Mouse (Mus musculus) c-Kit-positive CD71-positive TER-119-positive erythroid progenitor cells, embryonic 14.5 days (primary cell): ENCODE data around the gene Kif26b.

Source experiments
- DNase-seq: peaks from one replicate; pipeline ENCODE4 v3.0.0-alpha.2; 2013; ENCODE audit warnings: low spot score

The Kif26b gene

DNA sequence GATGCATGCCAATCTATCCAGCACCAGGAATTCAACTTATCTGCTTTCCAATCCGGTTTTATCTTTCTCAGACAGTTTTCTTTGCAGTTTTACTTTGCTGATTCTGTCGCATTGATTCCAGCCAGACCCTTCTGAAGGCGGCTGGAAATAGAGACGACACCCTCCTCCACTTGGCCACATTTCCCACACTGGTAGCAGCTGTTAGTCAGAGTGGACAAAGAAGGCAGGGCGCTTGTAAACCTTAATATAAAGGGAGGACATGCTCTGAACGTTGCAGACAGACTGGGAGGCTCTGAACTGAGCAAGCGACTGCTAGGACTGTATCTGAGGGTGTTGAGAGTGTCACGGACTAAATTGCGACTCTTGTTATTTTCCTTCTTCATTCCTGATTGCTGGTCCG, 11.3 kb downstream of the Kif26b start:
- DNase-seq: no peak

DNA sequence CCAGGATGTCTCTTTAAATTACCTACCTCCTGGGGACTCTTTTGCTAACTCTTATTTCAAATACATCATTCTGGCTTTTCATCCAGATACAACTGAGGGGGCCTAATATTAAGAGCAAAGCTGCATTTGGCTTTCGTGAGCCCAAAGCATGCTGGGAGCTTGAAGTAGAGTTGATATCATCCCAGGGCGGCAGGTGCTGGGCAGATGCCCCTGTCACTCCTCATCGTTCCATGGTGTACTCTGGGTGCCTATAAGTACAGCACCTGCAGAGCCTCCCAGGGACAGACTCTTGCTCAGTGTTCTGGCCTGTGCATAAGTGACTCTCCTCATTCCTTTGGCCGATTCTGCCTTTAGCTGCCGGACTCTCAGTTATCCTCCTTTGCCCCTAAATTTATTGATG, 13.5 kb downstream of the Kif26b start:
- no peak for DNase-seq

DNA sequence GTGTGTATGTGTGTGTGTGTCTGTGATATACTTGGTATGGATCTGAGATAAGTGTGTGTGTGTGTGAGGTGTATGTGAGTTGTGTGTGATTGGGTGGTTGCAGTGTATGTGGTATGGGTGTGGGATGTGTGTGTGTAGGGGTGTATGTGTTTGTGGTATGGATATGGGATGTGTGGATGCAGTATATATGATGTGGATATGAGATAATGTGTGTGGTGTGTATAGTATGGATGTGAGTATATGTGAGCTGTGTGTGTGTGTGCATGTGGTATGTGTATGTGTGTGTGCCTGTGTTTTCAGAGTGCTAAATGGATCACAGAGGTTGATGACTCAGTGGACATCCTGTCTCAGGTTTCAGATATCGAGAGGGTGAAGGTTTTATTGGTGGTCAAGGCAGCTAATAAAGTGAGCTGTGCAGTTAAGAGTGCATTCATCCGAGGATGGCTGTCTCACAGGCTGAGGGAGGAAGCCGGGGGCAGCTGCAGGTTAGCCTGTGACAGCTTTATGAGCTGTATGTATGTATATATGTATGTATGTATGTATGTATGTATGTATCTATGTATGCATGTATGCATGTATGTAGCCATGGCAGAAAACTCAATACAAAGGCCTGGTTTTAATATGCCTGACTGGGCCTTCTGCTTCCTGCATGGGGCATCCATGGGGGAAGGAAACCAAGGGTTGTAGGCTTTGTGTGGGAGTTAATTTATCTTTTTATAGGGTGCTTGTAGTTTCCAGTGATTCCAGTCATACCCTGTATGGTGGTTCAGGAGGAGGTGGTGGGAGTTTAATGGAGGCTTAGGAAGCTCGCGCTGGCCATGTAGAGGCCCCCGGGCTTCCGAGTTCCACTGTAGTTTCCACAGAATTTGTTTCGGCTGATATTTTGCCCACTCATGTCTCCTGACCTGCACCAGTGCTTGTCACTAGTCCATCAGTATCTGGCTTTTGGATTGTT, 14.3 kb downstream of the Kif26b start:
- no peak for DNase-seq

DNA sequence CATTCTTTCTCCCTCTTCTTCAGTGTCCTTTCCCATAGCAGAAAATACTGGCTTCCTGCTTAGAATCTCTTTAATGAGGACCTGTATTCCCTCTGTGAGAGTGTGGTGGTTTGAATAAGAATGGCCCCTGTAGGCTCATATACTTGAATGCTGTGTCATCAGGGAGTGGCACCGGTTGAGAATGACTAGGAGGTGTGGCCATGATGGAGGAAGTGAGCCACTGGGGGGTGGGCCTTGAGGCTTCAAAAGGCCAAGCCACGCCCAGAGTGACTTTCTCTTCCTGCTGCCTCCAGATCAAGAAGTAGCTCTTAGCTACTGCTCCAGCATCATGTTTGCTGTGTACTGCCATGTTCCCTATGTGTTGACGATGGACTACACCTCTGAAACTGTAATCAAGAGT, 15.7 kb downstream of the Kif26b start:
- DNase-seq: no peak

DNA sequence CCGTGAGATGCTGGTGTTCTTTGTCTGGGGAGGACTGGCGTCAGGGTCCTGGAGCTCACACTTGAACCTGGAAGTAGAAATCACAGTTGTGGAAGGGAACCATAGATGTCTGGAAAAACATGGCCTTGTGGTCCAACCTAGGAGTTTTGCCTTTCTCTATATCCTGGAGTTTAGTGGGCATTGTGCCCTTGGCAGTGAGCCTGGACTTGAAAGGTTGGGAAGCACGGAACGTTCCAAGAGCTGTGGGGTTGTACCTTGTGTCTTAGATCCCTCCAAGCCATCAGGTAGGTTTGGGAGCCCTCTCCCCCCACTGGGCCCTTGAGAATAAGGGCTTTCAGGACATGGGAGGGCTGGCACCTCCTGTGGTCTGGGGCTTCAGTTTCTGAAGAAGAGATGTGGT, 20.7 kb downstream of the Kif26b start:
- DNase-seq: no peak

DNA sequence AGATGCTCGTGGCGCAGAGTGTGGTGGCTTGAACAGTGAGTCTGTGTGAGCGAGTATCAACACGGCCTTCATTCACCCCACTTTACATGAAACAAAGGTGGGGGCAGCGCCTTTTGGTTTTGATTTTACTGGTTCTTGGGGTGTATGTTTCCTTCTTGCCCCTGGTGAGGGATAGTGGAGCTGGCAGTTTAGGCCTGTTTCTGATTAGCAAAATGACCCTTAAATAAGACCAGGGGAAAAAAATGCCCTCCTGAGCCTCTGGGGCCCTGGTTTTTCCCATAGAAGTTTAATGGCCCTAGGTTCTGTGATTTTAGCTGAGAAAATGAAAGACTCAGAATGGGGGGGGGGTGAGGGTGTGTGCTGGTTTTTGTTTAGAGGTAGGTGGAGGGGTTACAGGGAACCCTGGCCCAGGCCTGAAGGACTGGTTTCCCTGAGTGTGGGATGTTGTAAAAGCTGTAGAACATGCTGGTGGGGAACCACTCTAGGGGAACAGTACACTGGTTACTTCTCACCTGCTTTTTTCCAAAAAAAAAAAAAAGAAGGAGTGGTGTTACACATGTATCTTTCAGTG, 21.6 kb downstream of the Kif26b start:
- DNase-seq: no peak

DNA sequence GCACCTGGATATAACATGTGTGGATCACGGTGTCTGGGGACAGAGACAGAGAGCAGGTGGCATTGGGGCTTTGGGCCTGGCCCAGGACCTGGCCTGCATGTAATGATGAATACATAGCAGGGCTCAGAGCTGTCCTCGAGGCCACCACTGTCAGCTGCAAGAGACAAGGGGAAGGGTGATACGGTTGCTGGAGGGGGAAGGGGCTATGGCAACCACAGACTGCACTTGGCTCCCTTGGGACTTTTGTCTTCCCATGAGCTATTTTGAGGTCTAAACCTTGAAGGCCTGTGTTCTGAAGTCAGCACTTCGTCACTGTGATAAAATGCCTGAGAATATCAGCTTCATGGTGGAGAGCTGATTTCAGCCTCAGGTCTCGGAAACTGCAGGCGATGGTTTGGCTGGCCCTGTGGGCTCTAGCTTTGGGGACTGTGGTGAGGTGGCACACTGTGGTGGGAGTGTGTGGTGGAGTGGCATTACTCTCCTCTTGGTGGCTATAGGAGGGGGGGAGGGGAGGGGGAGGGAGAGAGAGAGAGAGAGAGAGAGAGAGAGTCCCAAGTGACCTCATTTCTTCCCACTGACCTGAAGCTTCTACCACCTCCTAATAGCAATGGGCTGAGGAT, 23.5 kb downstream of the Kif26b start:
- DNase-seq: no peak

DNA sequence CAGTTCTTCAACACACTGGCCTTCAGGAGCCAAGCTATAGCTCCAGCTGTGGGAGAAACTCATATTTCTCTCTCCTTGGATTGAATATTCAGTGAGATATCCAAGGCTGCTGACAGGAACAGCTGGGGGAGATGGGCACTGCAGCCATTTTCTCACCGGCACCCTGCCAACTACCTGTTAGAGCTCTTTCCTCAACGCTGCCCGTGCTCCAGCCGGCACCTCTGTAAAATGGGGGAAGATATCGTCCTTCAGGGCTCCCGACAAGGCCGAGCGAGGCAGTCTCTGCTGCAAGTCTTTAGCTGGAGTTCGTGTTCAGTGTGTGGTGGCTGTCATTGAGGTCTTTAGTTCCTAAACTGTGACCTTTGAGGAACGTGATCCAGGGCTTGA, 24.0 kb downstream of the Kif26b start:
- no peak for DNase-seq

DNA sequence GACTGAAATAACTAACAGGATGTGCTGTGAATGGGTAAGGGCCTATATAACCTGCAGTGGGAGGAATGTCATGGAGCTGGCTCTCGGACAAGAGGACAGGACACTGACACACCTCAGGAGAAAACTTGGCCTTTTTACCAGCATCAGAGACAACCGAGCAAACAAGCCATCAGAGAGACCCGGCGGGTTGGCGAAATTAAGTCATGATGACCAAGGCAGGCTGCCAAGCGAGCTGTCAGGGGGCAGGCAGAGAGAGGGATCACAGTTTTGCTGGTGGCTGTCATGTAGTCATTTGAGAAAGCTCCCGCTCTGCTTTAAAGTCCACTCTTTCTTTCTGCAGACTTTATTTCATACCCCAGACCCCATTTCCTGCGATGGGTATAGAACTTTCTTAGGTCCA, 27.3 kb downstream of the Kif26b start:
- DNase-seq: no peak

DNA sequence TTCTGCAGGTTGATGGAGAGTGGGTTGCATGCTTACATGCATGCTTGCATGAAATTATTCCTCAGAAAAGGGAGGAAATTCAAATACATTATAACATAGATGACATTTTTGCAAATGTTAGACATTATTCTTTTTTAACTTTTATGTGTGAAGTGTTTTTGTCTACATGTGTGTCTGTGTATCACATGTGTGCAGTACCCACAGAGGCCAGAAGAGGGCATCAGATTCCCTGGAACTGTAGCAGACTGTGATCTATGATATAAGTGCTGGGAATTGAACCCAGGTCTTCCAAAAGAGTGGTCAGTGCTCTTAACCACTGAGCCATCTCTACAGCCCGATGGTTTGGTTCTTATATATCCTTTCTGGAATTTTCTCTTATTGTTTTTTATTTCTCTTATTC, 31.1 kb downstream of the Kif26b start:
- DNase-seq: no peak

DNA sequence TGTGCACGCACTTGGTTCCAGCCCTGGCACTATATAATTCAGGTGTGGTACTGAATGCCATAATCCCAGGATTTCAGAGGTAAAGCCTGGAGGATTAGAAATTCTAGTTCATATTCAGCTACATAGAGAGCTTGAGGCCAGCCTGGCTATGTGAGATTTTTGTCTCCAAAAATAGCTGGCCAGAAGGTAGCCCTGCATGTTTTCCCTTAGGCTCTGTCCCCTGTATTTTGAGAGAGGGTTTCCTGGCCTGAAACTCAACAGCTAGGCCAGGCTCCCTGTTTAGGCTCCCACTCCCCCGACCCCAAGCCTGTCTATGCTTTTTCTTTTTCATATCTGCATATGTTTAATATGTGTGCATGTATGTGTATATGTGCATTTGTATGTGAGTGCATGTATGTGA, 34.9 kb downstream of the Kif26b start:
- no peak for DNase-seq

DNA sequence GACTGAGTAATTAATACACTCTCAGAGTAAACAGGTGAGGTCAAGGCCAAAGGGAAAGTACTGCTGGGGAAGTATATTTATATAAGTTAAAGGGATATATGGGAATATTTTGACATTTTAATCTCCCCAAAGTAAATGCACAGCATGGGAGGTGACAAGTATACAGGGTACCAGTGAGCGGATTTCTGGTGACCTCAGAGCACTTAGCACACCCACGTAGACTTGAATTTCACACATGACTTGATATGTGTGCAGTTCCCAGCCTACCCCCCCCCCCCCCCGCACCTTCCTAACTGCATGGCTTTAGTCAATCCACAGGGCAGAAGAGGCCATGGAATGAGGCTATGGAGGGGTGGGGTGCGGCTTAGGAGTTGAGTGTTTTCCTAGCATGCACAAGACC, 35.9 kb downstream of the Kif26b start:
- DNase-seq: no peak

DNA sequence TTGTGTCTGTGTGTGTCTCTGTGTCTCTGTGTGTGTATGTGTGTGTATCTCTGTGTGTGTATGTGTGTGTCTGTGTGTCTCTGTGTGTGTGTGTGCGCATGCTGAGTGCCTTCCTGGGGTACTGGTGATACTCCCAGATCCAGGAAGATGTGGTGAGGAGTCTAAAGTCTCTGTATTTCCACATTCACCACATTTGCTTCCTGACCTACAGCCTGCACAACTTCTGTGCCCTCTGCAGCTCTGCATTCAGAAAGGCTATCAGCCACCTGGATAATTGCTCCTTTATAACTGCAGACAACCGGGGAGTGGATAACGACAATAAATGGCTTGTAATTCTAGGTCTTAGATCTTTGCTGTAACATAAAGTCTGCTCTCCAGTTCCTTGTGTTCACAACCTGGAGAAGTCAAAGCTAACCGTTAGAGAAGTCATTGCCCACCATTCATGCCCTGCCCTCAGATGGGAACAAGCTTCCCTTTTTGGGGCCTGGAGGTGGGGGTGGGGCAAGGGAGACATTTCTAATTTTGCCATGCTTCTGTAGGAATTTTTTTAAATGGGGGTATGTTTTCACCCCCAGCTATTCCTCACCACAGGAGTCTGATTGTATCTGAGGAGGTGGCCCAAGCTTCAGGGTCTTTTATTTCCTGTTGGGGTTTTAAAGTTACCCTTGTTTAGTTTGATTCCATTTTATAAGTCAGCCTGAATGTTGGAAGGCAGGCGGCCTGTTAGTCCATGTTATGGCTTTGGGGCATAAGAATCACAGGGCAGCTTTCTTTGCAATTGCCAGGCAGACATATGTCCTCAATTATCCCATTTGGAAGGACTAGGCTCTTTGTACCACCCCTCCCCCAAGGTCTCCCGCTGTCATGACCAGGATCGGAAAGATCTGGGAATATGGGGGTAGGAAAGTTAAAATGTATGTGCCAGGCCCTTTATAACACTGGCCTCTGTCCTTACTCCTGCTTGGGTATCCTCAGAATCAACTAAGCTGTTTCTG, 39.9 kb downstream of the Kif26b start:
- no peak for DNase-seq

DNA sequence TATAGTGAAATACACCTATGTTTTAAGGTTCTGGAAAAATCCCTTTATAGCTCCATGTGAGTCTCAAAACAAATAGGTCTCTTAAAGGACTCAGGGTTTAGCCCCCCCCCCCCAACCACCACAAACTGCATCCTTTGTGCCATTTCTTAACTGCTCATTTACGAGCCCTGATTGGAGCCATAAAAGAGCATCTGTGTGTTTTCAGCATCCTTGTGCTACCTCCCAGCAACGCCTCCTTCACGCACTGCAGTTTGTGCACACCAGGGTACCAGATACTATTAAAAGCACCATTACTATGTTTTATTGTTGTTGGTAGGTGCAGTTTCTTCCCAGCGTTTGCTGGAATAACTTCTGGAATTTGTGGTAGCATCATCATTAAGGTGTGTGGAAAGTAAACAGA, 42.1 kb downstream of the Kif26b start:
- no peak for DNase-seq

DNA sequence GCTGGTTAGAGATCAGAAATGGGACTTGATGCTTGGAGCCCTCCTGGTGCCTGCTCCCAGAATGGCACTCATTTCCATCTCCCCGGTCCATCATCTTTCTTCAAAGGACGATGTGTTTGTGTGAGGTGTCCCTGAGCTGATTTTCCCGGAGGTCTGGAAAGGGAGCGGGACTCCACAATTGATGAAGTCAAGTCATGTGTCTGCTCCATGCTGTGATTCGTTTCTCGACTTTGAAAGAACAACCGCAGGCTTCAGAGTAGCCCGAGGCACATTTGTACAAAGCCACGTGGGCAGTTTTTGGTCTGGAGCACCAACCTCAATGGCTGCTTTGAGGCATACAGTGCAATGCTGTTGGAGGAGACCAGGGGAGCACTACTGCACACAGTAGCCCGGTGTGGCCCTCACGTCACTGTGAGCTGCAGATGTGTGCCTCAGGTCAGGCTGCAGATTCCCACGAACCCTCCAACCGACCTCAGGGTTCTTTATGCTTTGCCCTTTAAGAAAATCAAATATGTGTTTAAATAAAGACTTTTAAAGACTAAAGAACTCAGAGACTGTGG, 43.0 kb downstream of the Kif26b start:
- DNase-seq: no peak

DNA sequence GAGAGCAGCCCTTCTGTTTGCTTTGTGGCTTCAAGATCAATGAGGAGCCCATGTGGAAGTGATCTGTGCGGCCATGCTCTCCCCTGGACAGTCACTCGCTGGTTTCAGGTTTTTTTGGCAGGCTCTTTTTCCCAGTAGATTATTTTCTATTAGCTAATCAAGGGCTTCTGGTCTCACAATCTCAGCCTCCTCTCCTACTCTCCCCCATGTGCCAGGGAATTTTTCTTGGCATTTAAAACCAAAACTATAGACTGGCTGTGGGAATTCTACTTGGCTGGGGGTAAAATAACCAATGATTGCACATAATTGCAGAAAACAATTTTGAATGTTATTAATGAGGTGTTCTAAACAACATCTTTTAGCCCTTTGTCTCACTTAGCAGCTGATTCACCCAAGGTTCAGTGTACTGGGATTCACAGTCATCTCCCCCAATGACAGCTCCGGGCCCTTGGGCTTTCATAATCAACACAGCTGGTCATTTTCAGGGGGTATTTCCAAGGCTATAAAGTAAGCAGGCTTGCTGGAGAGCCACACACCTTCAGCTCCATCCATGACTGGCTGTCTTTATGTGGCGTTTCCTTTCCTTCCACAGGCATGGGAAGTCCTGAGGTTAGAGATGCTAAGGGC, 44.6 kb downstream of the Kif26b start:
- DNase-seq: no peak

DNA sequence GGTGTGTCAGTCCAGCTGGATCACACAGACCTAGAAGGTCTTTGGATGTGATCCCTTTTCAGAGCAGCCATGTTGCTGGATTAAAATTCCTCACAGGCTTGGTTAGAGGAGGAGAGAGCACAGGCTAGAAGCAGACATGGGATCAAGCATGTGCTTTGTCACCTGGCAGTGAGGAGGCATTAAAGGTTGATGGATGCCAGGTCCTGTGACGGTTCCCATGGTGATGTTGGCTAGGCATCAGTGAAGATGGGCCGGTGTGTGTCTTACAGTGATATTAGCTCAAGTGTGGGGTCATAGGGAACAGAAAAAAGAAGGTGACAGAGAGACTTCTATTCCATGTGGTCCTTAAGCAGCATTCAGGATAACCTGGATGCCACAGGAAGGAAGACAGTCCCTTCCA, 46.8 kb downstream of the Kif26b start:
- DNase-seq: no peak

DNA sequence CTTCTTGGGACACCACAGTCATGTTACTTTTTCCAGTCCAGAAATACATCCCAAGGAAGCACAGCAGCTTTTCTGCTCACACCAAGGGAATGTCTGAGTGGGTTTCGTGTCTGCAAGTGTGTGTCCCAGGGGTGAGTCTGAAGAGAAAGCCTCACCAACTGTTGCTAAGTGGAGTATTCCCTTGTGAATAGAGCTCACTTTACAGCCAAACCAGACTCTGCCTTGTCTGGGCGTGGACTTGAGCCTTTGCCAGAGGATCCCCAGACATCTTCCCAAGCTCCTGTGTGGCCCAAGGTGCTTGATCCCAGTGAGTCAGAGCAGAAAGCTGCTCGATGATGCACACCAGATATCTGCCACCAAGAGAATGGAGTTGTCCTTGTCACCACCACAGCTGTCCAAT, 48.0 kb downstream of the Kif26b start:
- DNase-seq: no peak

DNA sequence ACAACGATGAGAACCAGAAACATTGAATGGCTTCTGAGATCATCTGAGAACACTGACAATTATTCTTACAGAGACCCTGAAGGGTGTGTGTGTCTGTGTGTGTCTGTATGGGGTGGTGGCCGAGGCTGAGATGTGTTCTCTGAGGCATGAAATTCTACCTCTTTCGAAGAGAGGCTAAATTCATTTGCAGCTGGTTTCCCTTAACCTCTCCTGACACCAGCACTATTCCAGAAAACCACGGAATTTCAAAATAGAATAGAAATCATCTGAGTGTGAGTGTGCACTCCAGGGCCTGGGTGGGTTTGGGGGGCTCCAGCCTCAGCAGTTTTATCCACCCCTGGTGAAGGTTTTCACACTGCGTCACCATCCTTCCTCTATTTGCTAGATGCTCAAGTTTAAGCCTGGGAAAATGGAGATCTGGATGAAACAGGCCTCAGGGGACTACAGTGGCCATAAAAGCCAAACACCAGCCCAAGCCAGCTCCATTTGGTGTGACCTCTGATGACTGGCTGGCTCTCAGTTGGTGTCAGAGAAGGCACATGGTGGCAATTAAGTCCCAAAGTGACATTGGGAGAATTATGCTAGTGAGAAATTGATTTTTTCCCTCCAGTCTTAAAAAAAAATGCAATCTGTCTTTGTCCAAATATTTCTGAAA, 56.6 kb downstream of the Kif26b start:
- no peak for DNase-seq

DNA sequence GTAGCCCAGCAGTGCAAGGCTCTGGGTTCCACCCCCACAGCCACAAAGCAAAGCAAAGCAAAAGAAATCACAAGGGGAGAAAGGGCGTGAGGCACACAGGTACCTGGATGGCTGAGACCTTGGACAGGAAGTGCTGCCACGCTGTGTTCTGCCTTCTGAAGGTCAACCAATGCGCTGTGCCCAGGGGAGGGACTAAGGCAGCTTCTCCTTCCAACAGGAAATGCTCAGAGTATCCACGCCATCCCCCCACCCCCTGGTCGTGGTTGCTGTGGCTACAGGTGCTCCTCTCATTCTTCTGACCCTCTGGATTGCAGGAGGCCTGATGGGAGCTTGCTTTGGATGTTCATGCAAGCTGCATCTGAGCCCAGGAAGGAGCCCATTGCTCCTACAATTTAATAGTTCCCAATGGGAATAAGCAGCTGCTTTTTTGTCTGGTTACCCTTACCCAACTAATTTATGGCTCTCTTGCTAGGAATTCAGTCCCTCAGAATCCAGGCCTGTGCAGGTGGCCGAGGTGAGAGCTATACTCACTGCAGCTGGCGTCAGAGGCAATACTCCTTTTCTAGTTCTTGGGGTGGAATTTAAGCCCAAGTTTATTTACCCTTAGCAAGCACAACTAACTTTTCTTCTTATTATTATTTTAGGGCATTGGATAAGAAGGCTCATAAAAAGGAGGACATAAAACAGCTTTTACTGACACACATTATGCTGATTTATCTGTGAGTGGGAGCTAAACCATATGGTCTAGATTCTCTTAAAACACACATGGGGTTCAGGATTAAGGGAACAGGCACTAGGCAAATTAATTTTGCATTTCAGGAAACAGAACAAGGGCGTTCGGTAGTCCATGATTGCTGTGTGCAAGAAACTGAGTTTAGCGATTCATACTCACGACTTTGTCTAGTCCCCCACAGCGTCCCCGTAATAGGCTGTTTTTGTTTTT, 61.6 kb downstream of the Kif26b start:
- no peak for DNase-seq
